Mouse (Mus musculus) testis, adult 2 months (tissue): Measurements from ENCODE around the gene Zbtb16.

Source experiments
- CTCF ChIP-seq: fragments of 200-500 bp; IDR thresholded peaks from 2 replicates; pipeline ENCODE4 v1.5.1; 2012; ENCODE audit warnings: low read depth, mild to moderate bottlenecking, inconsistent platforms, low read length, moderate library complexity; ENCODE audit not compliant: control insufficient read depth, insufficient read depth, insufficient replicate concordance
- POLR2A ChIP-seq: fragments of 200-500 bp; IDR thresholded peaks from 2 replicates; pipeline ENCODE4 v1.6.1; 2012; ENCODE audit warnings: low read depth, mild to moderate bottlenecking, inconsistent platforms, low read length, moderate library complexity; ENCODE audit not compliant: control insufficient read depth

DNA sequence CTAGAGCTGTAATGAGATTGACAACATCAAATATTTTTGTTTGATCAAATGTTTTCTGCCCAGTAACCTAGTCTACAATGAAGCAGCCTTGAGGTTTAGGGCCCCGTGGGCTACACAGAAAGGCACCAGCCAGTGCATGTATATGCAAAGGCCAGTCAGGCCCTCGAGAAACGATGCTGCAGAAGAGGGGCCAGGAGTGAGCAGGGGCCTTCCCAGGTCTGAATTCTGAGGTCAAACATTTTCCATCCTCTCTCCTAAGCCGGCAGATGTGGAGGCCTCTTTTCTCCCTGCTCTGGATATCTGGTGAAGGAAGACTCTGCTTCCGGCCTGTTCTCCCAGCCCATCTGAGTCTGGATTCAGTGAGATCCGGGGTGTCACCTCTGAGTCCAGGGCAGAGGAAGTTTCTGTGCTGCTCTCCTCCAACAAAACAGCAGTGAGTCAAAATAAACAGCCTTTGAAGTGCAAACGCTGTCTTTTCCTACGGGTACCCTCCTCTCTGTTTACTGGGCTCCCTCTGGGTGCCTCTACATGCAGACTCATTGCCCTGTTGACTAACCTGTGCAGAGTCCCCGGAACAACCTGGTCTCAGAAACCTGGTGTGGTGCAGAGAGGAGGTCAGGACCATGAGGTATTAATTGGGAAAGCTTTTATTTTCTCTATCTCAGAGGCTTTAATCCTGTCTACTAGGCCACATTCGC lies 24.0 kb upstream of the Zbtb16 start:
- TF ChIP-seq CTCF (no peak), POLR2A (no peak)
